Mouse (Mus musculus) E14TG2a.4 (cell line): ENCODE results near the gene Flot2.
A peak's percentile ranks its signal among the peaks of the same experiment; 100 is the strongest.

Source experiments
- H3K27me3 ChIP-seq: 2 replicates; pipeline ENCODE4 v1.6.1; 2014; ENCODE audit warnings: low read length, control low read depth; ENCODE audit not compliant: insufficient read depth
- H3K36me3 ChIP-seq: 2 replicates; pipeline ENCODE4 v1.6.1; 2014; ENCODE audit warnings: low read length, control low read depth; ENCODE audit not compliant: insufficient read depth
- H3K4me1 ChIP-seq: replicated peaks from 2 replicates; pipeline ENCODE4 v1.6.1; 2014; ENCODE audit warnings: low read depth, low read length, control low read depth
- H3K4me3 ChIP-seq: replicated peaks from 2 replicates; pipeline ENCODE4 v1.5.1; 2014; ENCODE audit warnings: mild to moderate bottlenecking, low read length
- H3K9me3 ChIP-seq: 2 replicates; pipeline ENCODE4 v1.6.1; 2014; ENCODE audit warnings: low read length, control low read depth
- CTCF ChIP-seq: conservative IDR thresholded peaks from 2 replicates; pipeline ENCODE4 v1.5.1; 2014; ENCODE audit warnings: low read length
- NANOG ChIP-seq: IDR thresholded peaks from 2 replicates; pipeline ENCODE4 v1.6.1; 2014; ENCODE audit warnings: borderline replicate concordance, low read length, mixed read lengths
- POU5F1 ChIP-seq: IDR thresholded peaks from 2 replicates; pipeline ENCODE4 v1.6.1; 2014; ENCODE audit warnings: low read length, borderline replicate concordance

The Flot2 gene

DNA sequence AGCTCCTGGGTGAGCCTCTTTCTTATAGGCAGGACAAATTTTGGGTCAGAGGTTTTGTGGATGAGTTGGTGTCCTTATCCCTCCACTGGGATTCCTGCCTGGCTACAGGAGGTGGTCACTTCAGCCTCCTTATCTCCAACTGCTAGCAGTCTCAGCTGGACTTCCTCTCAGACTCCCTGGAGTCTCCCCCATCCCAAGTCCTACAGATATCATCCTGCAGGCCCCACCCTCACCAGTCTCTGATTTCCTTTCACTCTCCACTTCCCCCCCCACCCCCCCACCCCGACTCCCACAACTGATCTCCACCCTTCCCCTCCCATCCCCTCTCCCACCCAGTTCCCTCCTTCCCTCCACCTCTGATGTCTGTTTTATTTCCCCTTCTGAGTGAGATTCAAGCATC is 45.9 kb downstream of the Flot2 start:
- H3K4me3 ChIP-seq, result no peak overlapping the region
- no peaks in the 10 kb centered on the region for H3K36me3 ChIP-seq
- H3K4me1 ChIP-seq, result peaks cover 34% of the 10 kb centered on the region
- H3K9me3 ChIP-seq, result no peaks in the 10 kb centered on the region
- TF ChIP-seq POU5F1 (no peak), NANOG (no peak), CTCF (no peak)
- no peaks in the 10 kb centered on the region for H3K27me3 ChIP-seq

DNA sequence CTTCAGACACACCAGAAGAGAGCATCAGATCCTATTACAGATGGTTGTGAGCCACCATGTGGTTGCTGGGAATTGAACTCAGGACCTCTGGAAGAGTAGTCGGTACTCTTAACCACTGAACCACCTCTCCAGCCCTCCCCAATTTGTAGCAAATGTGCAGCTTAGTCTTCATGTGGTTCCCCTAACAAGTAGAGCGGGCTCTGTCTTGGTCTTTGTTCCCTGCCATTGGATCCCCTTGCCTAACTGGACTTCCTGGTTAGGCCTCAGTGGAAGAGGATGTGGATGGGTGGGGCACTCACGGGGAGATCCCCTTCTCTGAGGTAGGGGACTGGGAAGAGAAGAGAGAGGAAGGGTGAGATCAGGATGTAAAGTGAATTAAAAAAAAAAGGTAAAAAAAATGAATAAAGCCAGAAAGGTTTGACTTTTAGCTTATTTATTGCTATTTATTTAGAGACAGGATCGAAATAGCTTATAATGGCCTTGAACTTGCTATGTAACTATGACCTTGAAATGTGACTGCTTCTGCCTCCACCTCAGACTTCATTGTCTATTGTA is 49.3 kb downstream of the Flot2 start:
- TF ChIP-seq POU5F1 (no peak), CTCF (no peak), NANOG (no peak)
- no peaks in the 10 kb centered on the region for H3K27me3 ChIP-seq
- H3K9me3 ChIP-seq, result no peaks in the 10 kb centered on the region
- peaks cover 15% of the 10 kb centered on the region for H3K4me1 ChIP-seq
- no peaks in the 10 kb centered on the region for H3K36me3 ChIP-seq
- no peak overlapping the region for H3K4me3 ChIP-seq

DNA sequence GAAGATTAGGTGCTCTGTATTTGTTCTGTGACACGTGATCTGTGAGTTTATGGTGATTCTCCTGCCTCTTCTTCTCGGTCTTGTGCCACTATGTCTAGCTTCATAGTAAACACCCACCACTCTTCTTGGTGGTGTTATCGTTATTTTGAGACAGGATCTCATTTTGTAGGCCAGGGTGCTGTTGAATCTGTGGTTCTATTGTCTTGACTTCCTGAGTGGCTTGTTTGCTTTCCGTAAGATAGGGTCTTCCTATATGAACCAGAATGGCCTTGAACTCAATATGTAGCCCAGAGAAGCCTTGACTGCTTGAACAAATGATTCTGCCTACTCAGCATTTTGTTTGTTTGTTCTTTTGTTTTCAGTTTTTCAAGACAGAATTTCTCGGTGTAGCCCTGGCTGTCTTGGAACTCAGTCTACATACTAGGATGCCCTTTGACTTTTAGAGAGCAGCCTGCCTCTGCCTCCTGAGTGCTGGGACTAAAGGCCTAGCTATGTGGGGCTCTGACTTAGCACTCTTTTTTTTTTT is 50.1 kb downstream of the Flot2 start:
- Histone ChIP-seq H3K36me3 (no peaks in the 10 kb centered on the region), H3K4me1 (peaks cover 15% of the 10 kb centered on the region), H3K4me3 (no peak overlapping the region), H3K27me3 (no peaks in the 10 kb centered on the region), H3K9me3 (no peaks in the 10 kb centered on the region)
- TF ChIP-seq CTCF (no peak), POU5F1 (no peak), NANOG (no peak)

DNA sequence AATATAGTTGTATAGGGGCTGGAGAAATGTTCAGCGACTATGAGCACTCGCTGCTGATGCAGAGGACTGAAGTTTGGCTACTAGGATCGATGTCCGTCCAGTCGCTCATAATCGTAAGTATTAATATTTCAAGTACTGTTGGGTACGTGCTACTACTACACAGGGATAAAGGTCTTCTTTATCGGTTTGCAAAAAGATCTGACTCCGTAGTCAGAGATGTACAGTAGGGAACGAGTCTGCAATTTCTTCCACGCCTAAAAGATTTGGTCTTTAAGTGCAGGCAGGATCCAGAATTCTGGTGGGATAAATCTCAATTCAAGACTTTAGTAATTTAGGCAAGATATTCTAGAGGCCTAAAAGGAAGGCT is 56.4 kb downstream of the Flot2 start:
- no peaks in the 10 kb centered on the region for H3K9me3 ChIP-seq
- 0 out of 2 replicates have a peak, but pooled peaks cover 2% of the 10 kb centered on the region for H3K36me3 ChIP-seq
- no peak for TF ChIP-seq CTCF
- H3K4me3 ChIP-seq, result peak overlapping the region; percentile 92
- H3K4me1 ChIP-seq, result peaks cover 43% of the 10 kb centered on the region
- H3K27me3 ChIP-seq, result no peaks in the 10 kb centered on the region

DNA sequence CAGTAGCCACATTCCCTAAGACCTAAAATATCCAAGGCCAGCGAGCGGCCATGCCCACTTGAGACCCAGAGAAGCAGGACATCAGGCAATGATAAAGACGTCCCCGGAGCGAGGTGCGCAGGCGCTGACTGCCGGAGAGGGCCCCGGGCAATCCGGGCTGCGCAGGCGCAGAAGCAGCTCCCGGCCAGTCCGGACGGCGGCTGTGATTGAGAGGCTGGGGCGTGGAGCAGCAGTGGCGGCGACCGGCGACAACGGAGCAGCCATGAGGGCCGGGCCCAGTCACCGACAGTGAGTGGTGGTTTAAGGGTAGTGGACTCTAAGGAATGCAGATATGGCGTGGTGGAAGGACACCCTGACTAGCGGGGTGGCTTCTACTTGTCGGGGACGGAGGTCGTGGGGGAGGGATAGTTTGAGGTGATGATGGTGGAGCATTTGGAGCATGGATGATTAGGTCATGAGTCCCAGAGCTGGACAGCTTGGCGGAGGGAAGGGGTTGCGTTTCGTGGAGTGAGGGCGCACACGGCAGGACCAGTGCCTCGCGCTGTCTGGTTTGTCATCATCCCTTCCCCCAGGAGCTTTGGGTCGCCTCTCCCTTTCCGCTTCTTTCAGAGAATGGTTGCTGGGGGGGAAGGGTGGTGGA is 56.9 kb downstream of the Flot2 start, which contains the start of gene Fam222b:
Gene Fam222b (plus strand): TSS at position 157 of the 640 bp plus-strand sequence.
- Histone ChIP-seq H3K36me3 (0 out of 2 replicates have a peak, but pooled peaks cover 3% of the 10 kb centered on the region), H3K4me3 (peak within 1 kb of the TSS; percentile 92), H3K27me3 (no peaks in the 10 kb centered on the region), H3K9me3 (no peaks in the 10 kb centered on the region), H3K4me1 (peaks cover 44% of the 10 kb centered on the region)
- TF ChIP-seq NANOG, result no peak
- TF ChIP-seq CTCF, result no peak
- TF ChIP-seq POU5F1, result no peak

DNA sequence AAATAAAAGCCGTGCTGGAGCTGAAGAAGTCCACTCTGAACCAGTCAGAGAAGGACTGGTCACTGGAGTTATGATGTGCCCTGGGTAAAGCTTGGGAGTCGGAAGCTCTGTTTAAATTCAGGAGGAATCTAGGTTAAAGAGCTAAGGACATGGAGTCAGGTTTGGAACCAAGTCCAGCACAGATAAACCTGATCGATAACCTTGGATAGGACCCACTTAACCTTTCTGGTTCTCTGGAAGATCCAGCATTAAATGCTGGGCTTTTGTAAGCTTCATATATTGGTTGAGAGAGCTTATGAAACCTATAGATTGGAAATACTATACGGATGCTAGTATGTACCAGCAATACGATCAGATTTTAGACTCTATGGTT is 57.4 kb downstream of the Flot2 start:
- no peaks in the 10 kb centered on the region for H3K27me3 ChIP-seq
- TF ChIP-seq NANOG (no peak), CTCF (no peak)
- H3K4me1 ChIP-seq, result peaks cover 48% of the 10 kb centered on the region
- no peaks in the 10 kb centered on the region for H3K9me3 ChIP-seq
- H3K4me3 ChIP-seq, result peak overlapping the region; percentile 92
- H3K36me3 ChIP-seq, result 0 out of 2 replicates have a peak, but pooled peaks cover 3% of the 10 kb centered on the region

DNA sequence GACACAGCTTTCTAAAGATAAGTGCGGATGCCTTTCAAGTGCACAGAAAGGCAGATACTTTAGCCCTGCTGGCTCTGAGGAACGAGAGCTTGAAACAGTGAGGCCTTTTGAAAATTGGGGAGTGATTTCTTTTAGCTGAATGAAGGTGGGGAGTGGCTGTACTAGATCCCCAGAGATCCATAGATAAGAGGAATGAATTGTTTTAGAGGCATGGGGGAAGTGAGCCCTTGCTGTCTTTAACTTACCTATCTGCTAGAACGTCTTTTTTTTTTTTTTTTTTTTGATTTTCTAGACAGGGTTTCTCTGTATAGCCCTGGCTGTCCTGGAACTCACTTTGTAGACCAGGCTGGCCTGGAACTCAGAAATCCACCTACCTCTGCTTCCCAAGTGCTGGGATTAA is 59.3 kb downstream of the Flot2 start:
- Histone ChIP-seq H3K4me1 (peaks cover 56% of the 10 kb centered on the region), H3K9me3 (no peaks in the 10 kb centered on the region), H3K27me3 (no peaks in the 10 kb centered on the region), H3K4me3 (no peak overlapping the region), H3K36me3 (peaks cover 15% of the 10 kb centered on the region)
- no peak for TF ChIP-seq POU5F1
- TF ChIP-seq CTCF, result no peak
- TF ChIP-seq NANOG, result no peak

DNA sequence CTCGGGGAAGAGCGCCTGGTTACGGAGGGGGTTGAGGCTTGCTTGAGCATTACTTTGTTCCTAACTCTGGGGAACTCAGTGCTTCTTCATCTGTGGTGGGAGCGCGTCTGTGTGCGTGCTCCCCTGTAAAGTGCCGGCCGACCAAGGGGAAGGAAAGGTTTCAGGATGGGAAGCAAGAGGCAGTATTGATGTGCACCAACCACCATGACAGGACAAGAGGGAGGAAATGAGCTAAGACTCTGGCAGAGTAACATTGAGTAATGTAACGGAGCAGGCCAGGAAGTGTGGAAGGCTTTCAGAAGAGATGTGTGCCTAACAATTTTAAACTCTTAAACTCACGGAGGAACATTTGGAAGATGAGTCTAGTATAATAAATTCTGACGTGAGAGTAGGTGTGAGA is 63.0 kb downstream of the Flot2 start:
- no peak overlapping the region for H3K4me3 ChIP-seq
- no peaks in the 10 kb centered on the region for H3K27me3 ChIP-seq
- H3K36me3 ChIP-seq, result peaks cover 27% of the 10 kb centered on the region
- no peaks in the 10 kb centered on the region for H3K9me3 ChIP-seq
- TF ChIP-seq POU5F1 (no peak), NANOG (no peak), CTCF (no peak)
- peaks cover 43% of the 10 kb centered on the region for H3K4me1 ChIP-seq

DNA sequence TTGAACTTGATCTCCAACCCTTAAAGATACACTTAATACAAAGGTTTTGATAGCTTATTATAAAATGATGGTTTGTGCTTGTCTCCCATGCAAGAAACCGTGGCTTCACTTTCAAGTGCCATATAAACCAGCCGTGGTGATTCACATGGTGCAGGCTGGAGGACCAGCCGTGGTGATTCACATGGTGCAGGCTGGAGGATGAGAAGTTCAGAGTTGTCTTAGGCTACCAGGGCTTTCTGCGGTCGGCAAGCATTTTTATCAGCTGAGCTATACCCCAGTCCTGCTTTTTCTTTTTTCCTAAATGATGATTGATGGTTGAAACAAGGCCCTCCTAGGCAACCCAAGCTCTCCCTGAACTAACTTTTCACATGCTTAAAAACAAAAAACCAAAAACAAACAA is 64.4 kb downstream of the Flot2 start:
- Histone ChIP-seq H3K4me1 (peaks cover 32% of the 10 kb centered on the region), H3K9me3 (no peaks in the 10 kb centered on the region), H3K4me3 (no peak overlapping the region), H3K27me3 (no peaks in the 10 kb centered on the region), H3K36me3 (peaks cover 37% of the 10 kb centered on the region)
- no peak for TF ChIP-seq NANOG
- TF ChIP-seq POU5F1, result no peak
